Mouse (Mus musculus): ENCODE measurements around the gene 4933424G06Rik. TPM values are rescaled to one million over a fixed set of nuclear protein-coding genes. Genes with fewer than 3 reads are reported as not detected.
A peak's percentile ranks its signal among the peaks of the same experiment; 100 is the strongest.

The 4933424G06Rik gene
- polyA plus RNA-seq, 2 experiments: 0.10 TPM; not detected in 1

- H3K27me3 ChIP-seq (ENCODE audit: control insufficient read depth, insufficient read depth, low read length): no peaks in the 10 kb centered on the region
- no peak within 1 kb of the TSS for H3K9ac ChIP-seq (ENCODE audit: low read depth, low read length, severe bottlenecking)
- no peaks in the 10 kb centered on the region for H3K9me3 ChIP-seq (ENCODE audit: control insufficient read depth, low read length)
- H3K36me3 ChIP-seq (ENCODE audit: control insufficient read depth, insufficient read depth, low read length): no peaks in the 10 kb centered on the region
- no peak within 1 kb of the TSS for H3K4me2 ChIP-seq (replicated peaks; ENCODE audit: low read depth, low read length, severe bottlenecking)
- TF ChIP-seq POLR2A (IDR thresholded peaks at IDR 0.05; ENCODE audit: borderline replicate concordance, extremely low read depth, insufficient read depth, insufficient read length): no peak
- H3K27ac ChIP-seq (replicated peaks; ENCODE audit: low read depth, low read length): no peak within 1 kb of the TSS
- whole genome bisulfite sequencing: 92% methylated on average over 39 of the region's 39 CpGs
- 0 out of 2 replicates have a peak, but pooled peaks cover 5% of the 10 kb centered on the region for H3K4me1 ChIP-seq (ENCODE audit: control insufficient read depth, insufficient read depth, low read length)
- DNase-seq (ENCODE audit: low spot score) (no peak), ATAC-seq (ENCODE audit: low FRiP score, low read depth) (no peak)
- no peak within 1 kb of the TSS for H3K4me3 ChIP-seq (replicated peaks; ENCODE audit: low read length)
These were observed 27.2 kb upstream of the 4933424G06Rik start, which contains the start of gene Fam178b for GRCm38 (mm10) chr1:36682620-36683355. Gene Fam178b (minus strand): TSS chr1:36683183.

- peak; percentile 93 for DNase-seq (ENCODE audit: low spot score)
- H3K9ac ChIP-seq (ENCODE audit: low read depth, low read length, severe bottlenecking): no peak overlapping the region
- H3K27ac ChIP-seq (replicated peaks; ENCODE audit: low read depth, low read length): no peak overlapping the region
- H3K9me3 ChIP-seq (ENCODE audit: control insufficient read depth, low read length): no peaks in the 10 kb centered on the region
- no peaks in the 10 kb centered on the region for H3K27me3 ChIP-seq (ENCODE audit: control insufficient read depth, insufficient read depth, low read length)
- WGBS: 6% methylated on average over 13 of the region's 13 CpGs
- no peak for TF ChIP-seq POLR2A (IDR thresholded peaks at IDR 0.05; ENCODE audit: borderline replicate concordance, extremely low read depth, insufficient read depth, insufficient read length)
- H3K4me3 ChIP-seq (replicated peaks; ENCODE audit: low read length): no peak overlapping the region
- no peak overlapping the region for H3K4me2 ChIP-seq (replicated peaks; ENCODE audit: low read depth, low read length, severe bottlenecking)
- H3K36me3 ChIP-seq (ENCODE audit: control insufficient read depth, insufficient read depth, low read length): no peaks in the 10 kb centered on the region
- ATAC-seq (ENCODE audit: low FRiP score, low read depth): peak; percentile 80
- 0 out of 2 replicates have a peak, but pooled peaks cover 5% of the 10 kb centered on the region for H3K4me1 ChIP-seq (ENCODE audit: control insufficient read depth, insufficient read depth, low read length)
These were observed 26.0 kb upstream of the 4933424G06Rik start for GRCm38 (mm10) chr1:36683810-36684467.

DNA sequence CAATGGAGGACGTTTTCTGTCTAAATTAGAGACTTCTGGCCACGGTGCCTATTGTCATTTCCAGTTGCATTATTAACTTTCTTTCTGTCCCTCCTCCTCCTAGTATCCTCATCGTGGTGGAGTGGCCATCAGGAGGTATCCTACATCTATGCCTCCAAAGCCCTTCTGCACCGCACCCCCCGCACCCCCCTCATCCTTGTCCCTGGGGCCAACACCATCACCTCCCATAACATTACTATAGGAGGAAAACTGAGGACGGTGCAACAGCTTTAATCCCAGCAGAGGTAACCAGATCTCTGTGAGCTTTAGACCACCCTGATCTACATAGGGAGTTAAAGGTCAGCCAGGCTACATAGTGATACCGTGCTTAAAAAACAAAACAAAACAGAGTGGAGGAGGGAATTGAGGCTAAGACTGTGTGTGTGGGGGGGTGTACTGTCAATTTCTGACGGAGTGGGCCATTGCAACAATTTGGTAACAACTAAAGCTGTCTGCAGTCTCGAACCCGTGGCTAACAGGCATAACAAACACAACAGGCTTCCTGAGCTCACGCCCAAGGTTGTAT, 19.2 kb upstream of the 4933424G06Rik start:
- ATAC-seq (ENCODE audit: low FRiP score, low read depth) (no peak), DNase-seq (ENCODE audit: low spot score) (no peak)
- Histone ChIP-seq H3K36me3 (ENCODE audit: control insufficient read depth, insufficient read depth, low read length) (peaks cover 26% of the 10 kb centered on the region), H3K9ac (ENCODE audit: low read depth, low read length, severe bottlenecking) (0 out of 2 replicates have a peak overlapping the region, but pooled peaks have one; percentile 80), H3K9me3 (ENCODE audit: control insufficient read depth, low read length) (no peaks in the 10 kb centered on the region), H3K4me2 (replicated peaks; ENCODE audit: low read depth, low read length, severe bottlenecking) (peak overlapping the region; percentile 46), H3K27me3 (ENCODE audit: control insufficient read depth, insufficient read depth, low read length) (no peaks in the 10 kb centered on the region), H3K27ac (replicated peaks; ENCODE audit: low read depth, low read length) (no peak overlapping the region), H3K4me3 (replicated peaks; ENCODE audit: low read length) (peak overlapping the region; percentile 88), H3K4me1 (ENCODE audit: control insufficient read depth, insufficient read depth, low read length) (peaks cover 6% of the 10 kb centered on the region; the same call in 1 of the 2 replicates)
- TF ChIP-seq POLR2A (IDR thresholded peaks at IDR 0.05; ENCODE audit: borderline replicate concordance, extremely low read depth, insufficient read depth, insufficient read length): no peak
- 61% methylated on average over 11 of the region's 11 CpGs for WGBS

DNA sequence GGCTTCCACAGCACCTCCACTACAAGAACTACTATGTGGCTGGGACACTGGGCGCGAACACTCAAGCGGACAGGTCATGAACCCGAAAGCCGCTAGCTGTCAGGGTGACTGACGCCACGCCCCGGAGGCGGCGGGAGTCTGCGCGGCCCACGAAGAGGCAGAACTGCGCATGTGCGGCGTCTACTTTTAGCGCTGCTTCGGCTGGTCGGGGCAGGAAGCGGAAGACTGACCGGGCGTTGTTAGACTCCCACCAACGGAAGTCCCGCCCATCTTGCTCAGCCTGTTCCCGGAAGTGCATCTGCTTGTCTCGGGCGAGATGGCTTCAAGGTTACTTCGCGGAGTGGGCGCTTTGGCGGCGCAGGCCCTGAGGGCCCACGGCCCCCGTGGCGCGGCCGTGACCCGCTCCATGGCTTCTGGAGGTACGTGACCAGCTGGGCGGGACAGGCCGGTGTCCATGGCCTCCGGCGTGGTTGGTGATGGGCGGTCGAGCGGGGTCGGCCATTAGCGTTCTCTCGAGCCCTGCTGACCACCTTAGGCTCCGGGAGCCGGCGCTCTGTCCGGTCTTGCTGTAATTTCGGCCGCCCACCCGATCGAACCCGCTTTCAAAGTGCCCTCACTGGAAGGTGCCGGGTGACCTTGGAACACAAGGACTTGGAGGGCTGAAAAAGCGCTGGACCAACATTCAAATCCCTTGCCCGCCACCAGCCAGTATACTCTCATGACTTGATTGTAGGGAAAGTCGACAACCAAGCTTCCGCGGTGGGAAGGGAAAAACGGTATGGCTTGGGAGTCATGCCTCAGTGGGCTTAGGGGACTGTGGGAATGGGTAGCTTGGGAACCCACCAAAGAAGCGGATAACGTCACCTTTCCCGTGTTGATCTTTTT, 18.4 kb upstream of the 4933424G06Rik start, which contains the start of gene Cox5b:
Gene Cox5b, plus strand, starts transcription at position 179 of the 885 bp plus-strand sequence.
- 2% methylated on average over 65 of the region's 68 CpGs for WGBS
- peak within 1 kb of the TSS; percentile 88 for H3K4me3 ChIP-seq (replicated peaks; ENCODE audit: low read length)
- ATAC-seq (ENCODE audit: low FRiP score, low read depth) (peak; percentile 94), DNase-seq (ENCODE audit: low spot score) (peak; percentile 100)
- H3K4me2 ChIP-seq (replicated peaks; ENCODE audit: low read depth, low read length, severe bottlenecking): peak within 1 kb of the TSS; percentile 80
- peaks cover 6% of the 10 kb centered on the region; the same call in 1 of the 2 replicates for H3K4me1 ChIP-seq (ENCODE audit: control insufficient read depth, insufficient read depth, low read length)
- H3K27me3 ChIP-seq (ENCODE audit: control insufficient read depth, insufficient read depth, low read length): no peaks in the 10 kb centered on the region
- H3K9me3 ChIP-seq (ENCODE audit: control insufficient read depth, low read length): no peaks in the 10 kb centered on the region
- H3K36me3 ChIP-seq (ENCODE audit: control insufficient read depth, insufficient read depth, low read length): peaks cover 26% of the 10 kb centered on the region
- H3K9ac ChIP-seq (ENCODE audit: low read depth, low read length, severe bottlenecking): peak within 1 kb of the TSS; percentile 80
- no peak within 1 kb of the TSS for H3K27ac ChIP-seq (replicated peaks; ENCODE audit: low read depth, low read length)
- no peak for TF ChIP-seq POLR2A (IDR thresholded peaks at IDR 0.05; ENCODE audit: borderline replicate concordance, extremely low read depth, insufficient read depth, insufficient read length)
